Mouse (Mus musculus): ENCODE measurements at regions not wholly inside any gene's neighbourhood (a gene's known extent, or its start where the extent isn't known, plus 50 kb on each side); places are given as distances from the start of the nearest gene placed in this dataset.

DNA sequence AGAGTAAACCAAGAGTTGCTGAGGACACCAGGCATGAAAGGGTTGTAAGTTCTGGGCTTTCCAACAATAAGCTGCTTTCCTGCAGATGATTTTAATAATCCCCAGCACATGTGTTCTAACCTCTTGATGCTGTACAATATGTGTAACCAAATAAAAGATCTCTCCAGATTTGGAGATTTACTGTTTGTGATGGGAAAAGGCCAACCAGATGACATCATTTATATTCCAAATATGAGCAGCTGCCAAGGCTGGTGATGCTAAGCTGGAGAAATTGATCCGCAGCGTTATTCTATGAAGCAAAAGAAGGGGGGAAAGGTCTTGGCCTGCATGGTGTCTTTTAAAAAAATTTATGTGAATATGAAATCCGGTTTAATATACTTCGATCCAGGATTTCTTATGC, 160.1 kb upstream of the Gm12728 start:
- no peaks in the 10 kb centered on the region for H3K9me3 ChIP-seq (ENCODE audit: control insufficient read depth, low read length)
- H3K27me3 ChIP-seq (ENCODE audit: control insufficient read depth, insufficient read depth, low read length) = no peaks in the 10 kb centered on the region
- WGBS = 91% methylated on average over 4 of the region's 4 CpGs
- no peaks in the 10 kb centered on the region for H3K4me1 ChIP-seq (ENCODE audit: control insufficient read depth, insufficient read depth, low read length)
- no peak for ATAC-seq (ENCODE audit: low FRiP score, low TSS enrichment)
- H3K4me2 ChIP-seq (ENCODE audit: low read length) = no peak overlapping the region
- H3K4me3 ChIP-seq (replicated peaks; ENCODE audit: low read depth, low read length) = no peak overlapping the region
- DNase-seq = no peak
- no peak overlapping the region for H3K27ac ChIP-seq (replicated peaks; ENCODE audit: low read depth, low read length)
- no peaks in the 10 kb centered on the region for H3K36me3 ChIP-seq (ENCODE audit: control insufficient read depth, insufficient read depth, low read length)
- H3K9ac ChIP-seq (replicated peaks; ENCODE audit: low read length) = no peak overlapping the region

GRCm38 (mm10) chr4:105630595-105631369, 158.9 kb upstream of the Gm12728 start:
- Histone ChIP-seq H3K4me1 (ENCODE audit: control insufficient read depth, insufficient read depth, low read length) (no peaks in the 10 kb centered on the region), H3K4me2 (ENCODE audit: low read length) (no peak overlapping the region), H3K27ac (replicated peaks; ENCODE audit: low read depth, low read length) (no peak overlapping the region), H3K9me3 (ENCODE audit: control insufficient read depth, low read length) (no peaks in the 10 kb centered on the region), H3K27me3 (ENCODE audit: control insufficient read depth, insufficient read depth, low read length) (no peaks in the 10 kb centered on the region), H3K36me3 (ENCODE audit: control insufficient read depth, insufficient read depth, low read length) (no peaks in the 10 kb centered on the region), H3K4me3 (replicated peaks; ENCODE audit: low read depth, low read length) (no peak overlapping the region), H3K9ac (replicated peaks; ENCODE audit: low read length) (no peak overlapping the region)
- WGBS = 84% methylated on average over 11 of the region's 11 CpGs
- DNase-seq = no peak
- ATAC-seq (ENCODE audit: low FRiP score, low TSS enrichment) = no peak

GRCm38 (mm10) chr4:105632581-105633358, 156.9 kb upstream of the Gm12728 start:
- Histone ChIP-seq H3K36me3 (ENCODE audit: control insufficient read depth, insufficient read depth, low read length) (no peaks in the 10 kb centered on the region), H3K4me3 (replicated peaks; ENCODE audit: low read depth, low read length) (no peak overlapping the region), H3K27me3 (ENCODE audit: control insufficient read depth, insufficient read depth, low read length) (no peaks in the 10 kb centered on the region), H3K27ac (replicated peaks; ENCODE audit: low read depth, low read length) (no peak overlapping the region), H3K9me3 (ENCODE audit: control insufficient read depth, low read length) (no peaks in the 10 kb centered on the region), H3K9ac (replicated peaks; ENCODE audit: low read length) (no peak overlapping the region), H3K4me2 (ENCODE audit: low read length) (no peak overlapping the region), H3K4me1 (ENCODE audit: control insufficient read depth, insufficient read depth, low read length) (no peaks in the 10 kb centered on the region)
- ATAC-seq (ENCODE audit: low FRiP score, low TSS enrichment) = no peak
- no peak for DNase-seq
- WGBS = 81% methylated on average over 7 of the region's 7 CpGs

DNA sequence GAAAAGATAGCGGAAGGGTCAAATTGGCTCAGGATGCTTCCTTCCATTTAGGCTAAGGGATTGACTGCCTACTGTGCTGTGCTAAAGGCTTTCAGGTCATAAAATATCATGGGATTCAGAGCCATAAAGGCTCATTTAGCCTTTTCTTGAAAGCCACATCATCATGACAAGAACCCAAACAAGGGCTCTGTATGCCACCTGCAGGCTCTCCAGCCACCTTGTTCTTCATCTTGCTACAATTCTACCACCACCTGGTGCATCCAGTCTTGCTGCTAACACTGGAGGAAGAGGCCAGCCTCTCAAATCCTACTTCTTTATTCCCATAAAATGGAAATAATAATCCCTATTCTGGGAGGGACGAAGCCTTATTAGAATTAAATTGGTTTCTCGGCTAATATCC, 155.9 kb upstream of the Gm12728 start:
- no peaks in the 10 kb centered on the region for H3K36me3 ChIP-seq (ENCODE audit: control insufficient read depth, insufficient read depth, low read length)
- no peak for ATAC-seq (ENCODE audit: low FRiP score, low TSS enrichment)
- no peak for DNase-seq
- H3K4me1 ChIP-seq (ENCODE audit: control insufficient read depth, insufficient read depth, low read length) = no peaks in the 10 kb centered on the region
- H3K4me2 ChIP-seq (ENCODE audit: low read length) = no peak overlapping the region
- H3K9me3 ChIP-seq (ENCODE audit: control insufficient read depth, low read length) = no peaks in the 10 kb centered on the region
- H3K4me3 ChIP-seq (replicated peaks; ENCODE audit: low read depth, low read length) = no peak overlapping the region
- no peak overlapping the region for H3K27ac ChIP-seq (replicated peaks; ENCODE audit: low read depth, low read length)
- no peak overlapping the region for H3K9ac ChIP-seq (replicated peaks; ENCODE audit: low read length)
- WGBS = 84% methylated on average over 3 of the region's 3 CpGs
- no peaks in the 10 kb centered on the region for H3K27me3 ChIP-seq (ENCODE audit: control insufficient read depth, insufficient read depth, low read length)

GRCm38 (mm10) chr4:105640793-105641192, 148.9 kb upstream of the Gm12728 start:
- H3K9me3 ChIP-seq (ENCODE audit: control insufficient read depth, low read length) = no peaks in the 10 kb centered on the region
- no peaks in the 10 kb centered on the region for H3K27me3 ChIP-seq (ENCODE audit: control insufficient read depth, insufficient read depth, low read length)
- no peak overlapping the region for H3K4me2 ChIP-seq (ENCODE audit: low read length)
- no peak overlapping the region for H3K4me3 ChIP-seq (replicated peaks; ENCODE audit: low read depth, low read length)
- no peak overlapping the region for H3K27ac ChIP-seq (replicated peaks; ENCODE audit: low read depth, low read length)
- no peak overlapping the region for H3K9ac ChIP-seq (replicated peaks; ENCODE audit: low read length)
- no peak for ATAC-seq (ENCODE audit: low FRiP score, low TSS enrichment)
- H3K36me3 ChIP-seq (ENCODE audit: control insufficient read depth, insufficient read depth, low read length) = no peaks in the 10 kb centered on the region
- WGBS = 70% methylated on average over 4 of the region's 4 CpGs
- peak; percentile 23 for DNase-seq
- H3K4me1 ChIP-seq (ENCODE audit: control insufficient read depth, insufficient read depth, low read length) = no peaks in the 10 kb centered on the region

DNA sequence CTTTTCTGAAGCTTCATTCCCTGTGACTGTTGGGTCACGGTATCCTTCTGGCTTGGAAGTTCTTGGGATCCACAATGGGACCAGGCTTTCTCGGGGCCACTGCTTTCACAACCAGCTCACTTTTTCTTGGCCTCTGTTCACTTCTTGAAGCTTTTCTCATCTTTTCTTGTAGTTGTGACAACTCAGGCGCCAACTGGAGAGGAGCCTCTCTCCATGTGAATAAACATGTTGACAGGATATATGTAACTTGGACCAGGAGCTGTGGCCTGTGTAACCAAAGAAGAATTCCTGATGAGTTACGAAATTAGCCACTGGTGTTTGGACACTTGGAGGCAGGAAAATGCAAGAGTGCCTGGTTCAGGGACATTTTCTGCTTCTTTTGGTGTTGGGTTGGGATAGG, 148.1 kb upstream of the Gm12728 start:
- H3K4me1 ChIP-seq (ENCODE audit: control insufficient read depth, insufficient read depth, low read length) = no peaks in the 10 kb centered on the region
- H3K9ac ChIP-seq (replicated peaks; ENCODE audit: low read length) = no peak overlapping the region
- H3K9me3 ChIP-seq (ENCODE audit: control insufficient read depth, low read length) = no peaks in the 10 kb centered on the region
- no peaks in the 10 kb centered on the region for H3K36me3 ChIP-seq (ENCODE audit: control insufficient read depth, insufficient read depth, low read length)
- no peak overlapping the region for H3K27ac ChIP-seq (replicated peaks; ENCODE audit: low read depth, low read length)
- ATAC-seq (ENCODE audit: low FRiP score, low TSS enrichment) = no peak
- DNase-seq = no peak
- WGBS = 94% methylated on average over 4 of the region's 4 CpGs
- no peak overlapping the region for H3K4me2 ChIP-seq (ENCODE audit: low read length)
- H3K27me3 ChIP-seq (ENCODE audit: control insufficient read depth, insufficient read depth, low read length) = no peaks in the 10 kb centered on the region
- no peak overlapping the region for H3K4me3 ChIP-seq (replicated peaks; ENCODE audit: low read depth, low read length)

DNA sequence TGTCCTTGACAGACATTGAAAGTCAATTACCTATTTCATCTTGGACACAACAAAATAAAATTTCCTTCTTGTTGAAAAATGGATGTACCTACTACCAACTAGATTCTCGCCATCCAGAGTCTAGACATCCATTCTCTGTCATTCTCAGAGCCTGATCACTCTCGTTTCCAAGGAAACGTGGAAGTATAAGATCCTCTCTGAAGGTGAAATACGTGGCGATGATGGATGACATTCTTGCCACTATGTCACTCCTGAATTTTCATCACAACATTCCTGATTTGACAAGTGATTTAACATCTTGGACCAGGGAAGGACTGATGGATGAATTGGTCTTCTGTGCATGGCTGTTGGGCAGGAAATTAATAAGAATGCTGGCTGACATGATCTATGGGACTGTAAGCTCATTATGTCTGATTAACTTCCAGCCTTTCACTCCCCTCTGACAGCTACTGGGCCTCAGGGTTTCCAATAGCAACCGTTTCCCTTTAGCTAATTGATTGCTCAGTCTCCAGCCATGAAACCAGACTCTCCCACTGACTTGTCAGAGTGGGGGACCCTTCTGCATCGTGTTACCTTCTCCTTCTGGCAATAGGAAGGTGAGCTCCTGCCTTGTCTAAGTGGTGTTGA, 140.7 kb upstream of the Gm12728 start:
- Histone ChIP-seq H3K4me1 (ENCODE audit: control insufficient read depth, insufficient read depth, low read length) (no peaks in the 10 kb centered on the region), H3K9me3 (ENCODE audit: control insufficient read depth, low read length) (no peaks in the 10 kb centered on the region), H3K4me3 (replicated peaks; ENCODE audit: low read depth, low read length) (no peak overlapping the region), H3K9ac (replicated peaks; ENCODE audit: low read length) (no peak overlapping the region), H3K36me3 (ENCODE audit: control insufficient read depth, insufficient read depth, low read length) (no peaks in the 10 kb centered on the region), H3K27me3 (ENCODE audit: control insufficient read depth, insufficient read depth, low read length) (no peaks in the 10 kb centered on the region), H3K27ac (replicated peaks; ENCODE audit: low read depth, low read length) (peak overlapping the region; percentile 26), H3K4me2 (ENCODE audit: low read length) (no peak overlapping the region)
- WGBS = 36% methylated on average over 7 of the region's 7 CpGs
- DNase-seq (peak; percentile 69), ATAC-seq (ENCODE audit: low FRiP score, low TSS enrichment) (peak; percentile 58; the same call in 1 of the 2 replicates)

DNA sequence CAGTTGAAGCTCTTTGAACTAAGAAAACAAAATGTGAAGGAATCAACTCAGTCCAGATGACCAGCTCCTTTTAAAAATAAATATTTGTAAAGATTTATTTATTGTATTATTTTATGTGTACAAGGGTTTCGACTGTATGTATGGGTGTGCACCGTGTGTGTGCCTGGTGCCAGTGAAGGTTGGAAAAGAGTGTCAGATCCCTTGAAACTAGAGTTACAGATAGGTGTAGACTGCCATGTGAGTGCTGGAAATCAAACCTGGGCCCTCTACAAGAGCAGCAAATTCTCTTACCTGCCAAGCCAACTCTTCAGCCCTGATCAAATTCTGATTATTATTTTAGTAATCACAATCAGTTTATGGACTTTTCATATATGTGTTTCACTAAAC, 140.2 kb upstream of the Gm12728 start:
- Histone ChIP-seq H3K9ac (replicated peaks; ENCODE audit: low read length) (no peak overlapping the region), H3K9me3 (ENCODE audit: control insufficient read depth, low read length) (no peaks in the 10 kb centered on the region), H3K4me1 (ENCODE audit: control insufficient read depth, insufficient read depth, low read length) (no peaks in the 10 kb centered on the region), H3K4me3 (replicated peaks; ENCODE audit: low read depth, low read length) (no peak overlapping the region), H3K36me3 (ENCODE audit: control insufficient read depth, insufficient read depth, low read length) (no peaks in the 10 kb centered on the region), H3K27me3 (ENCODE audit: control insufficient read depth, insufficient read depth, low read length) (no peaks in the 10 kb centered on the region), H3K4me2 (ENCODE audit: low read length) (no peak overlapping the region), H3K27ac (replicated peaks; ENCODE audit: low read depth, low read length) (no peak overlapping the region)
- no peak for ATAC-seq (ENCODE audit: low FRiP score, low TSS enrichment)
- DNase-seq = no peak
- 92% methylated on average over 2 of the region's 2 CpGs for WGBS

All from midbrain, embryonic 14.5 days (tissue).